Comparison of ENCODE assay signal across 19 mouse cellular contexts in genomic region chr2:144621491-144621890, GRCm38 (mm10). TPM values are rescaled to one million over a fixed set of nuclear protein-coding genes. Genes with fewer than 3 reads are reported as not detected.
DNase-seq lines count a peak whose midpoint lies in the region; ATAC-seq lines count a peak whose summit lies in the region.
"Had no signal": no experiment of that assay in that cellular context is flagged by ENCODE, and none has a peak within 500 bp of the region (broad histone marks: within the 10 kb centered on the region; RNA-seq: fewer than 3 reads in every experiment).

No protein-coding gene starts in this region.

- 49% methylated on average over 6 of the region's 6 CpGs for WGBS in kidney, embryonic 15.5 days

- no peaks in the 10 kb centered on the region for H3K9me3 ChIP-seq in kidney, embryonic 15.5 days (replicated peaks)
- H3K9me3 ChIP-seq: embryonic facial prominence, embryonic 13.5 days; heart, embryonic 13.5 days; stomach, embryonic 15.5 days had no signal

- no peaks in the 10 kb centered on the region for H3K36me3 ChIP-seq in kidney, embryonic 15.5 days
- H3K36me3 ChIP-seq: embryonic facial prominence, embryonic 13.5 days; heart, embryonic 13.5 days; neural tube, embryonic 12.5 days; stomach, embryonic 15.5 days had no signal

- H3K27ac ChIP-seq in kidney, embryonic 15.5 days, result no peak overlapping the region
- H3K27ac ChIP-seq: embryonic facial prominence, embryonic 13.5 days; heart, embryonic 13.5 days; layer of hippocampus, adult 2 months; liver, embryonic 14.5 days; neural tube, embryonic 12.5 days; stomach, embryonic 15.5 days had no signal

- peak; percentile 81 for ATAC-seq in kidney, embryonic 15.5 days (replicated peaks; ENCODE audit: low FRiP score)
- peak; percentile 52 for ATAC-seq in cerebellum, adult (ENCODE audit: insufficient number of reproducible peaks, low FRiP score, low TSS enrichment)
- ATAC-seq: forebrain, embryonic 16.5 days had no signal

- H3K27me3 ChIP-seq in kidney, embryonic 15.5 days, result no peaks in the 10 kb centered on the region
- H3K27me3 ChIP-seq: embryonic facial prominence, embryonic 13.5 days; heart, embryonic 13.5 days; megakaryocyte, embryonic 14.5 days; neural tube, embryonic 12.5 days; stomach, embryonic 15.5 days had no signal

- H3K4me2 ChIP-seq in kidney, embryonic 15.5 days, result no peak overlapping the region
- H3K4me2 ChIP-seq: embryonic facial prominence, embryonic 13.5 days; heart, embryonic 13.5 days; neural tube, embryonic 12.5 days; stomach, embryonic 15.5 days had no signal

- no peak for DNase-seq in kidney, postnatal 25 days
- peak; percentile 62 for DNase-seq in cerebellum, adult 11-12 months
- peak; percentile 52 to 72 for DNase-seq in cerebellum, postnatal 25 days
- no peak for DNase-seq in thymus, adult 18-20 months
- DNase-seq in adrenal gland, adult (ENCODE audit: inconsistent age in 2 of 2, low spot score in 1 of 2), result no peak
- DNase-seq: kidney, adult 2 months; lung, postnatal 10 days; right cerebral cortex, postnatal 14 days; thymus, postnatal 36 days had no signal

- H3K9ac ChIP-seq in kidney, embryonic 15.5 days, result no peak overlapping the region
- H3K9ac ChIP-seq: embryonic facial prominence, embryonic 13.5 days; heart, embryonic 13.5 days; liver, embryonic 14.5 days; neural tube, embryonic 12.5 days; stomach, embryonic 15.5 days had no signal

- H3K4me3 ChIP-seq in kidney, embryonic 15.5 days (replicated peaks), result no peak overlapping the region
- H3K4me3 ChIP-seq: embryonic facial prominence, embryonic 13.5 days; heart, embryonic 13.5 days; layer of hippocampus, adult 2 months; megakaryocyte, embryonic 14.5 days; neural tube, embryonic 12.5 days; stomach, embryonic 15.5 days had no signal

- no peaks in the 10 kb centered on the region for H3K4me1 ChIP-seq in kidney, embryonic 15.5 days
- H3K4me1 ChIP-seq: embryonic facial prominence, embryonic 13.5 days; neural tube, embryonic 12.5 days; stomach, embryonic 15.5 days had no signal

RNA-seq across cellular contexts. Expression of gene Dtd1, which starts 21.8 kb away (rescaled TPM):
- 47.3 and 48.1 TPM in 2 replicates for polyA plus RNA-seq in kidney, embryonic 15.5 days (2015; fragmentation: Nextera tagmentation; extraction: Ambion mirVana)

RNA-seq across cellular contexts. Expression of gene Smim26, which starts 27.6 kb away (rescaled TPM):
- polyA plus RNA-seq in kidney, embryonic 15.5 days (2015; fragmentation: Nextera tagmentation; extraction: Ambion mirVana), result 39.4 and 42.4 TPM in 2 replicates

Comparison
In these comparisons a context has a peak if more than half of its experiments do, and no peak if none do; other contexts are left out.
1. DNase-seq: peak in cerebellum, adult 11-12 months (single experiment) and cerebellum, postnatal 25 days (2 of 2); none in kidney, postnatal 25 days (0 of 2), thymus, adult 18-20 months (0 of 2) and adrenal gland, adult (0 of 2).